Mouse (Mus musculus) midbrain, embryonic 16.5 days (tissue): Measurements from ENCODE around the gene Gm14085. TPM values are rescaled to one million over a fixed set of nuclear protein-coding genes. Genes with fewer than 3 reads are reported as not detected.
"Not testable (repeated sequence)": the region's sequence is repeated elsewhere in the genome, so short reads cannot be mapped to it uniquely, and the experiment has no call there.

Experiments
- ATAC-seq: fragments of 200-750 bp; cut with Nextera tagmentation; 2 replicates; pipeline ENCODE4 v1.8.0; 2017; ENCODE audit warnings: moderate TSS enrichment
- H3K27ac ChIP-seq: fragments of 300-500 bp; sonication (generic); 2 replicates; pipeline ENCODE4 v1.5.1; 2014; ENCODE audit warnings: mild to moderate bottlenecking, low read length, mixed read lengths
- H3K27me3 ChIP-seq: fragments of 300-500 bp; sonication (generic); 2 replicates; pipeline ENCODE4 v1.6.1; 2014; ENCODE audit warnings: low read depth, low read length, mixed read lengths; ENCODE audit not compliant: control insufficient read depth, insufficient read depth
- H3K36me3 ChIP-seq: fragments of 300-500 bp; sonication (generic); 2 replicates; pipeline ENCODE4 v1.6.1; 2014; ENCODE audit warnings: mild to moderate bottlenecking, low read length, moderate library complexity, mixed read lengths; ENCODE audit not compliant: control insufficient read depth, insufficient read depth
- H3K4me1 ChIP-seq: fragments of 300-500 bp; sonication (generic); 2 replicates; pipeline ENCODE4 v1.6.1; 2014; ENCODE audit warnings: mild to moderate bottlenecking, low read length, mixed read lengths; ENCODE audit not compliant: control insufficient read depth, insufficient read depth
- H3K4me2 ChIP-seq: fragments of 300-500 bp; sonication (generic); 2 replicates; pipeline ENCODE4 v1.6.1; 2014; ENCODE audit warnings: mild to moderate bottlenecking, low read length, mixed read lengths
- H3K4me3 ChIP-seq: fragments of 300-500 bp; sonication (generic); 2 replicates; pipeline ENCODE4 v1.5.1; 2014; ENCODE audit warnings: low read depth, mild to moderate bottlenecking, low read length, moderate library complexity, mixed read lengths
- H3K9ac ChIP-seq: fragments of 300-500 bp; sonication (generic); 2 replicates; pipeline ENCODE4 v1.6.1; 2014; ENCODE audit warnings: low read depth, low read length, mixed read lengths
- H3K9me3 ChIP-seq: fragments of 300-500 bp; sonication (generic); replicated peaks from 2 replicates; pipeline ENCODE4 v1.6.1; 2014; ENCODE audit warnings: mild to moderate bottlenecking, low read length, mixed read lengths; ENCODE audit not compliant: control insufficient read depth, poor library complexity, severe bottlenecking
- WGBS: fragments of 180-500 bp; shearing (Covaris S2); extraction: QIAGEN DNeasy Blood & Tissue Kit; methylation state at CpG from one replicate; pipeline ENCODE4 v1.1.7; 2014; 5-methylcytosine and 5-hydroxymethylcytosine counted together
- polyA plus RNA-seq: library from polyadenylated mRNA; unstranded; fragments of >200 nt; fragmentation: Nextera tagmentation; extraction: Ambion mirVana; gene quantifications from 2 replicates; pipeline ENCODE4 v1.2.1, GENCODE M21; 2015

The Gm14085 gene
- polyA plus RNA-seq, 1 experiment from 2014 or later = 0.06 TPM

GRCm38 (mm10) chr2:122469221-122469620 lies 15.5 kb upstream of the Gm14085 start:
- Histone ChIP-seq H3K4me1 (peaks cover 3% of the 10 kb centered on the region), H3K36me3 (no peaks in the 10 kb centered on the region), H3K4me3 (no peak overlapping the region), H3K9me3 (no peaks in the 10 kb centered on the region), H3K4me2 (no peak overlapping the region), H3K27ac (no peak overlapping the region), H3K27me3 (no peaks in the 10 kb centered on the region), H3K9ac (no peak overlapping the region)
- no peak for ATAC-seq
- WGBS = 93% methylated on average over 3 of the region's 3 CpGs

- no peaks in the 10 kb centered on the region for H3K36me3 ChIP-seq
- H3K9me3 ChIP-seq = no peaks in the 10 kb centered on the region
- no peak for ATAC-seq
- no peak overlapping the region for H3K9ac ChIP-seq
- H3K27ac ChIP-seq = no peak overlapping the region
- H3K4me2 ChIP-seq = no peak overlapping the region
- no peaks in the 10 kb centered on the region for H3K27me3 ChIP-seq
- no peaks in the 10 kb centered on the region for H3K4me1 ChIP-seq
- H3K4me3 ChIP-seq = no peak overlapping the region
These were observed 8.2 kb upstream of the Gm14085 start for GRCm38 (mm10) chr2:122476585-122476984.

DNA sequence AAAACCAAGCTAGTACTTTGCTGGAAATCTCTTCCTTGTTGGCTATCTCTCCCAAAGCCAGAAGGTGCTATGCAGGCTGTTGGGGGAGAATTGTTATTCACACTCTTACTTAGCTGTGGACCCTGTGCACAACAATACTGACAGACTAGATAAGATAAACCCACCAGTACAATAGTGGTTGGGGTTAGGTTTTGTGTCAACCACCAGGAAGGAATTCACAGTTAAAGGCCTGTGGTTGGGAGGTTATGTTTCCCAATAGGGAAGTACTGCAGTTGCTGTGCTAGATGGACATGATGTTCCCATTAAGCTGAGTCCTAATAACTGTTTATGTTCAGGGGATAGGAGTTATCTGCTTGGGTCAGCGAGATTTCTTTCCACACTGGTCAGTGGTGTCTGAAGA lies 954 bp upstream of the Gm14085 start:
- not testable (repeated sequence) for H3K36me3 ChIP-seq, H3K4me2 ChIP-seq, H3K9me3 ChIP-seq, H3K27me3 ChIP-seq, H3K9ac ChIP-seq, H3K27ac ChIP-seq, H3K4me3 ChIP-seq, ATAC-seq, H3K4me1 ChIP-seq
- 77% methylated on average over 1 of the region's 1 CpGs for WGBS

DNA sequence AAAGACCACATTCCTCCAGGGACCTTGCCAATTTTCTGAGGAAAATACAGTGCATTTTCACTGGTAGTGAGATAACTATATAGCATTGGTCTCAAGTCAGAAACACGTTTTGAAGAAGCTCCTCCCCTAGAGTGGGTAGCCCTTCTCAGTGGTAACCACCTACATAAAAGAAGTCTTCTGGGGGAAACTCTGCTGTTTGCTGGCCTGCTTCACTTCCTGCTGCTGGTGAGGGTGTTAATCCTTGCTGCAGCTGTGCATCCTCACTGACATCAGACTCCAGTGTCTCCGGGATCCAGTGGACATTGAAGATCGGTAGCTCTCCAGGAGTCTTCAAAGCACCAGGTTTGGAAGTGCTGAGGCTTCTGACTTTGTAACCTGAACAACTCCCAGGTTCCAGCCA lies 913 bp downstream of the Gm14085 start:
- H3K4me3 ChIP-seq, H3K27me3 ChIP-seq, H3K9me3 ChIP-seq, H3K36me3 ChIP-seq, H3K27ac ChIP-seq, H3K4me2 ChIP-seq, ATAC-seq, H3K4me1 ChIP-seq, H3K9ac ChIP-seq: not testable (repeated sequence)
- WGBS = 38% methylated on average over 1 of the region's 3 CpGs

GRCm38 (mm10) chr2:122486122-122486521 lies 1.4 kb downstream of the Gm14085 start:
- H3K27ac ChIP-seq, H3K4me2 ChIP-seq, H3K4me1 ChIP-seq, H3K27me3 ChIP-seq, H3K36me3 ChIP-seq, H3K9ac ChIP-seq, H3K9me3 ChIP-seq, ATAC-seq, H3K4me3 ChIP-seq: not testable (repeated sequence)

- no peak overlapping the region for H3K9ac ChIP-seq
- ATAC-seq = no peak
- 92% methylated on average over 2 of the region's 2 CpGs for WGBS
These were observed 1.9 kb downstream of the Gm14085 start for GRCm38 (mm10) chr2:122486674-122487073.

DNA sequence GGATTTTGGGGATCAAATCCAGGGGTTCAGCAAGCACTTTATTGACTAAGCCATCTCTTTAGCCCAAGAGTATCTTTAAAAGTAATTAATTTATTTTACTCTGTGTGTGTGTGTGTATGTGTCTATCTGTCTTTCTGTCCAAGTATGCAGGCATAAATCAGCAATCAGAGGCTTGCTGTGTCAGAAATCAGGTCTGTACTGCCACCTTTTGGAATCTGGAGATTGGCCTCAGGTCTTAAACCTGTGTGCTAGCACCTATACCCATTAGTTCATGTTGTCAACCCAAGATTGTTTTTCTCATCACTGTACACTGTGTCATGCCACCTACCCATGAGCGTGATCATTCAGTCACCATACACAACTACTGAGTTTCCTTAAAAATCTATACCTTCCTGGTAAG lies 45.0 kb downstream of the Gm14085 start:
- not testable (repeated sequence) for H3K9me3 ChIP-seq, H3K36me3 ChIP-seq, H3K4me3 ChIP-seq, H3K27ac ChIP-seq, ATAC-seq, H3K9ac ChIP-seq, H3K4me2 ChIP-seq, H3K4me1 ChIP-seq, H3K27me3 ChIP-seq
- WGBS = 95% methylated on average over 1 of the region's 1 CpGs

More at GRCm38 (mm10) chr2:122486674-122487073, 1.9 kb downstream of the Gm14085 start:
- Histone ChIP-seq H3K4me1 (no peaks in the 10 kb centered on the region), H3K27ac (no peak overlapping the region), H3K4me2 (no peak overlapping the region), H3K36me3 (no peaks in the 10 kb centered on the region), H3K4me3 (no peak overlapping the region), H3K9me3 (no peaks in the 10 kb centered on the region), H3K27me3 (no peaks in the 10 kb centered on the region)

DNA sequence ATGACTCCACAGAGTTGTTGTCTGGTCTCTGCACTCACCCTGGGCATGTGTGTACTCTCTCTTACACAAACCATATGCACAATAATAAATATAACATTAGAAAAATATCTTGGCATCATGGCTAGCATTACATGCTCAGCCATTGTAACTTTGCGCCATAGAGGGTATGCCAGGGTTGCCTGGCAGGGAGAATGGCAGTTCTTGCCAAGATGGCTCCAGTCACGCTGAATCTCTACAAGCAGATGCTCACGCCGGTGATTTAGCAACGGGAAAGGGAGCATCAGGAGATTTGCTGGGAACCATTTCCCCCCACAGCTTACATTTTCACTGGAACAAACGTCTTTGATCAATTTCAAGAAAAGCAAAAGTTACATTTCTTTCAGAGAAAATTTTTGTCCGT lies 46.5 kb downstream of the Gm14085 start:
- no peaks in the 10 kb centered on the region for H3K27me3 ChIP-seq
- H3K9ac ChIP-seq = no peak overlapping the region
- WGBS = 57% methylated on average over 7 of the region's 7 CpGs
- no peak overlapping the region for H3K4me3 ChIP-seq
- ATAC-seq = peak; percentile 63; the same call in 1 of the 2 replicates
- H3K4me1 ChIP-seq = no peaks in the 10 kb centered on the region
- H3K9me3 ChIP-seq = no peaks in the 10 kb centered on the region
- no peaks in the 10 kb centered on the region for H3K36me3 ChIP-seq
- H3K27ac ChIP-seq = peak overlapping the region; percentile 77
- H3K4me2 ChIP-seq = peak overlapping the region; percentile 16; the same call in 1 of the 2 replicates

DNA sequence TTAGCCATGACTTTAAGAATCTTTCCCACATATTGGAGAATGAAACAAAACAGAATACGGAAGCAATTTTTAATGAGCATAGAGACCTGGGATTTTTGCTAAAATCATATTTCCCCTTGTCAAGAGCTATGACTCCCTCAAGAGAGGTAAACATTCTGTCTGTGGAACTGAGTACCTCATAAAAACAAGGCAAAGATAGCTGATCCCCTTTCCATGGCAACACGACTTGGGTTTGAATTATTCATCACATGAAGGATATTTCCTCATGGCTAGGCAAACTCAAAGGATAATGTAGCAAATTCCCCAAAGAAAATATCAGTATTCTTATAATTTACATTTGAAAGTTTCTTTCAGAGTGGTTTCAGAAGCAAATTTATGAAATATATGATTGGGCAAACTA lies 47.0 kb downstream of the Gm14085 start:
- Histone ChIP-seq H3K4me1 (no peaks in the 10 kb centered on the region), H3K4me3 (no peak overlapping the region), H3K27me3 (no peaks in the 10 kb centered on the region), H3K4me2 (peak overlapping the region; percentile 16; the same call in 1 of the 2 replicates), H3K9me3 (no peaks in the 10 kb centered on the region), H3K27ac (peak overlapping the region; percentile 77), H3K9ac (no peak overlapping the region), H3K36me3 (no peaks in the 10 kb centered on the region)
- peak; percentile 88 for ATAC-seq
- 54% methylated on average over 2 of the region's 2 CpGs for WGBS
